Mouse (Mus musculus) liver, embryonic 14.5 days (tissue): Measurements from ENCODE around the gene Fbxo48. TPM values are rescaled to one million over a fixed set of nuclear protein-coding genes. Genes with fewer than 3 reads are reported as not detected.

Experiments used
- ATAC-seq: fragments of 200-750 bp; cut with Nextera tagmentation; 2 replicates; pipeline ENCODE4 v1.8.0; 2017; ENCODE audit warnings: moderate number of reproducible peaks, mild to moderate bottlenecking, moderate library complexity; ENCODE audit not compliant: insufficient read depth
- DNase-seq, 3 experiments: peaks; one replicate each; pipeline ENCODE4 v3.0.0-alpha.2; 2012 to 2013; ENCODE audit warnings: low read depth in 3 of 3, low spot score in 3 of 3
- H3K27ac ChIP-seq: fragments of 300-500 bp; sonication (generic); 2 replicates; pipeline ENCODE4 v1.5.1; 2014; ENCODE audit warnings: moderate library complexity, mild to moderate bottlenecking, control low read depth, inconsistent platforms
- H3K27me3 ChIP-seq: fragments of 300-500 bp; sonication (generic); 2 replicates; pipeline ENCODE4 v1.6.1; 2014; ENCODE audit warnings: mild to moderate bottlenecking, low read length, moderate library complexity; ENCODE audit not compliant: control insufficient read depth, insufficient read depth
- H3K36me3 ChIP-seq: fragments of 300-500 bp; sonication (generic); replicated peaks from 2 replicates; pipeline ENCODE4 v1.6.1; 2014; ENCODE audit warnings: low read depth; ENCODE audit not compliant: control insufficient read depth, insufficient read depth
- H3K4me1 ChIP-seq, 2 experiments: fragments of 200-500 bp in 1 of 2; fragments of 300-500 bp in 1 of 2; sonication (generic) in 1 of 2; replicated peaks; 2 replicates each; pipeline ENCODE4 v1.6.1; 2012 to 2014; ENCODE audit warnings: antibody characterized with exemption in 1 of 2, inconsistent platforms in 1 of 2, low read length in 1 of 2; ENCODE audit not compliant: control insufficient read depth in 2 of 2, insufficient read depth in 2 of 2
- H3K4me2 ChIP-seq: fragments of 300-500 bp; sonication (generic); 2 replicates; pipeline ENCODE4 v1.6.1; 2014; ENCODE audit warnings: low read depth, mild to moderate bottlenecking, control low read depth, moderate library complexity
- H3K4me3 ChIP-seq, 2 experiments: fragments of 200-500 bp in 1 of 2; fragments of 300-500 bp in 1 of 2; sonication (generic) in 1 of 2; 2 replicates each; pipeline ENCODE4 v1.5.1; 2012 to 2014; ENCODE audit warnings: low read depth in 2 of 2, low read length in 2 of 2, mild to moderate bottlenecking in 2 of 2, control low read depth in 1 of 2, inconsistent platforms in 1 of 2, moderate library complexity in 1 of 2; ENCODE audit not compliant: insufficient read depth in 1 of 2
- H3K9ac ChIP-seq: fragments of 300-500 bp; sonication (generic); replicated peaks from 2 replicates; pipeline ENCODE4 v1.6.1; 2014; ENCODE audit warnings: mild to moderate bottlenecking, control low read depth, moderate library complexity
- H3K9me3 ChIP-seq: fragments of 300-500 bp; sonication (generic); 2 replicates; pipeline ENCODE4 v1.6.1; 2016; ENCODE audit warnings: low read length, mixed read lengths; ENCODE audit not compliant: control insufficient read depth
- CTCF ChIP-seq: IDR thresholded peaks from 2 replicates; pipeline ENCODE4 v1.5.1; 2016; ENCODE audit warnings: antibody characterized with exemption, low read depth, control low read depth
- EP300 ChIP-seq: IDR thresholded peaks from 2 replicates; pipeline ENCODE4 v1.6.1; 2016; ENCODE audit warnings: antibody characterized with exemption, low read depth
- WGBS: fragments of 180-500 bp; shearing (Covaris S2); extraction: QIAGEN DNeasy Blood & Tissue Kit; methylation state at CpG from one replicate; pipeline ENCODE4 v1.1.7; 2014; ENCODE audit not compliant: insufficient replicate concordance; 5-methylcytosine and 5-hydroxymethylcytosine counted together
- polyA plus RNA-seq, 2 experiments: library from polyadenylated mRNA; depleted of rRNA in 1 of 2; stranded (reverse) in 1 of 2; unstranded in 1 of 2; fragments of >200 nt; fragmentation: Nextera tagmentation in 1 of 2; extraction: Ambion mirVana in 1 of 2; gene quantifications; 2 replicates each; pipeline versions ENCODE4 v1.2.1 to v1.2.3; 2012 to 2014

The Fbxo48 gene
- polyA plus RNA-seq, 2 experiments = 1.9 to 3.5 TPM

GRCm38 (mm10) chr11:17002739-17003373, 51.7 kb downstream of the Fbxo48 start:
- Histone ChIP-seq H3K4me2 (no peak overlapping the region), H3K27me3 (no peaks in the 10 kb centered on the region), H3K4me1 (peaks cover 0 to 19% of the 10 kb centered on the region in 2 experiments; a peak in 2 of 4 replicates), H3K9me3 (no peaks in the 10 kb centered on the region), H3K4me3 (no peak overlapping the region), H3K9ac (no peak overlapping the region), H3K27ac (no peak overlapping the region), H3K36me3 (no peaks in the 10 kb centered on the region)
- DNase-seq (no peak), ATAC-seq (peak; percentile 36; the same call in 1 of the 2 replicates)
- 37% methylated on average over 7 of the region's 7 CpGs for WGBS
- TF ChIP-seq CTCF = no peak
- TF ChIP-seq EP300 = no peak

DNA sequence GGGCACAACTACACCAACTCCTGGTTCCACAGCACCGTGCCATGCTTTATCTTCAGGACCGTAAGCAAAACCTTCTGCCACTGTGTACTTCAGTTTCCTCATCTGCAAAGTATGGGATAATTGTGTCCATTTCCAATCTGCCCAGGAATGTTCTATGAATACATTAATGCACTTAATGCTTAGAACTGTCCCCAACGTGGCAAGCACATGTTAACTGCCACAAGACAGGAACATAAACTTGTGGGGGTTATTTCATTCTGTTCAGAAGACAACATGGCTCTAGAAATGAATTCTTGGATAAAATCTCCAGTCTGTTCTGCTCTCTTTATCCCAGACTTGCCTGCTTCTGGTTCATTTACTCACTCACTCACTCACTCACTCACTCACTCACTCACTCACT, 52.6 kb downstream of the Fbxo48 start:
- ATAC-seq = no peak
- TF ChIP-seq EP300 = no peak
- no peak for TF ChIP-seq CTCF
- no peak overlapping the region for H3K27ac ChIP-seq
- H3K9me3 ChIP-seq = no peaks in the 10 kb centered on the region
- H3K9ac ChIP-seq = no peak overlapping the region
- no peaks in the 10 kb centered on the region for H3K27me3 ChIP-seq
- no peak overlapping the region for H3K4me2 ChIP-seq
- no peak for DNase-seq
- no peak overlapping the region for H3K4me3 ChIP-seq
- peaks cover 0 to 19% of the 10 kb centered on the region in 2 experiments; a peak in 2 of 4 replicates for H3K4me1 ChIP-seq
- H3K36me3 ChIP-seq = no peaks in the 10 kb centered on the region
- 22% methylated on average over 3 of the region's 3 CpGs for WGBS

Other genes starting within 250 kb of the Fbxo48 start
- gene Egfr, start 199.2 kb upstream of the Fbxo48 start, polyA plus RNA-seq (2012; rRNA removed) = 0.38 and 0.46 TPM in 2 replicates
- gene Egfr, start 199.2 kb upstream of the Fbxo48 start, polyA plus RNA-seq (2014; fragmentation: Nextera tagmentation; extraction: Ambion mirVana) = 0.53 and 0.86 TPM in 2 replicates
- 2.5 and 2.8 TPM in 2 replicates for gene Cnrip1, start 100.2 kb downstream of the Fbxo48 start, polyA plus RNA-seq (2012; rRNA removed)
- 2.0 and 2.2 TPM in 2 replicates for gene Cnrip1, start 100.2 kb downstream of the Fbxo48 start, polyA plus RNA-seq (2014; fragmentation: Nextera tagmentation; extraction: Ambion mirVana)
- 6.4 and 10.9 TPM in 2 replicates for gene Plek, start 101.0 kb downstream of the Fbxo48 start, polyA plus RNA-seq (2012; rRNA removed)
- 18.2 and 23.0 TPM in 2 replicates for gene Plek, start 101.0 kb downstream of the Fbxo48 start, polyA plus RNA-seq (2014; fragmentation: Nextera tagmentation; extraction: Ambion mirVana)
- 9.7 and 15.0 TPM in 2 replicates for gene Ppp3r1, start 207.9 kb downstream of the Fbxo48 start, polyA plus RNA-seq (2012; rRNA removed)
- gene Ppp3r1, start 207.9 kb downstream of the Fbxo48 start, polyA plus RNA-seq (2014; fragmentation: Nextera tagmentation; extraction: Ambion mirVana) = 23.9 and 27.8 TPM in 2 replicates
- 5.0 and 6.2 TPM in 2 replicates for gene Wdr92, start 230.7 kb downstream of the Fbxo48 start, polyA plus RNA-seq (2012; rRNA removed)
- 12.1 and 12.8 TPM in 2 replicates for gene Wdr92, start 230.7 kb downstream of the Fbxo48 start, polyA plus RNA-seq (2014; fragmentation: Nextera tagmentation; extraction: Ambion mirVana)